Mouse (Mus musculus): Measurements from ENCODE around the gene Notum.

GRCm38 (mm10) chr11:120707969-120708368, 47.0 kb upstream of the Notum start:
- TF ChIP-seq CTCF (IDR thresholded peaks at IDR 0.05; ENCODE audit: extremely low read depth, insufficient read length, insufficient replicate concordance, low read depth, low read length): no peak
- TF ChIP-seq POLR2A (IDR thresholded peaks at IDR 0.05; ENCODE audit: low read depth, low read length): no peak

All from small intestine, adult 2 months (tissue).